Mouse (Mus musculus) limb, embryonic 12.5 days (tissue): ENCODE data around the gene Aldh1a3. TPM values are rescaled to one million over a fixed set of nuclear protein-coding genes. Genes with fewer than 3 reads are reported as not detected.

Experiments
- ATAC-seq: fragments of 200-750 bp; cut with Nextera tagmentation; 2 replicates; pipeline ENCODE4 v1.8.0; 2017; ENCODE audit warnings: low read depth, moderate TSS enrichment; ENCODE audit not compliant: insufficient number of reproducible peaks, insufficient read depth, low FRiP score, low TSS enrichment
- H3K27ac ChIP-seq: fragments of 300-500 bp; sonication (generic); 2 replicates; pipeline ENCODE4 v1.5.1; 2016; ENCODE audit warnings: mild to moderate bottlenecking, moderate library complexity
- H3K27me3 ChIP-seq: fragments of 300-500 bp; sonication (generic); 2 replicates; pipeline ENCODE4 v1.6.1; 2016; ENCODE audit warnings: mild to moderate bottlenecking, moderate library complexity
- H3K36me3 ChIP-seq: fragments of 300-500 bp; sonication (generic); 2 replicates; pipeline ENCODE4 v1.6.1; 2016; ENCODE audit warnings: mild to moderate bottlenecking, moderate library complexity
- H3K4me1 ChIP-seq: fragments of 300-500 bp; sonication (generic); replicated peaks from 2 replicates; pipeline ENCODE4 v1.6.1; 2016
- H3K4me2 ChIP-seq: fragments of 300-500 bp; sonication (generic); 2 replicates; pipeline ENCODE4 v1.6.1; 2016; ENCODE audit warnings: mild to moderate bottlenecking, moderate library complexity
- H3K4me3 ChIP-seq: fragments of 300-500 bp; sonication (generic); replicated peaks from 2 replicates; pipeline ENCODE4 v1.5.1; 2016; ENCODE audit warnings: mild to moderate bottlenecking
- H3K9ac ChIP-seq: fragments of 300-500 bp; sonication (generic); replicated peaks from 2 replicates; pipeline ENCODE4 v1.6.1; 2016; ENCODE audit warnings: mild to moderate bottlenecking, moderate library complexity
- H3K9me3 ChIP-seq: fragments of 300-500 bp; sonication (generic); 2 replicates; pipeline ENCODE4 v1.6.1; 2016; ENCODE audit warnings: mild to moderate bottlenecking, moderate library complexity
- WGBS: fragments of 180-500 bp; shearing (Covaris S2); methylation state at CpG from one replicate; pipeline ENCODE4 v1.1.7; 2016; 5-methylcytosine and 5-hydroxymethylcytosine counted together
- microRNA-seq: library from miRNA; unstranded; fragments of <30 nt; microRNA quantifications from one replicate; pipeline ENCODE4, GENCODE M21; 2017
- polyA plus RNA-seq: library from polyadenylated mRNA; unstranded; fragments of >200 nt; fragmentation: Nextera tagmentation; extraction: Ambion mirVana; gene quantifications from 2 replicates; pipeline ENCODE4 v1.2.1, GENCODE M21; 2016

Gene Aldh1a3
- polyA plus RNA-seq, 1 experiment from 2014 or later: 6.8 TPM

DNA sequence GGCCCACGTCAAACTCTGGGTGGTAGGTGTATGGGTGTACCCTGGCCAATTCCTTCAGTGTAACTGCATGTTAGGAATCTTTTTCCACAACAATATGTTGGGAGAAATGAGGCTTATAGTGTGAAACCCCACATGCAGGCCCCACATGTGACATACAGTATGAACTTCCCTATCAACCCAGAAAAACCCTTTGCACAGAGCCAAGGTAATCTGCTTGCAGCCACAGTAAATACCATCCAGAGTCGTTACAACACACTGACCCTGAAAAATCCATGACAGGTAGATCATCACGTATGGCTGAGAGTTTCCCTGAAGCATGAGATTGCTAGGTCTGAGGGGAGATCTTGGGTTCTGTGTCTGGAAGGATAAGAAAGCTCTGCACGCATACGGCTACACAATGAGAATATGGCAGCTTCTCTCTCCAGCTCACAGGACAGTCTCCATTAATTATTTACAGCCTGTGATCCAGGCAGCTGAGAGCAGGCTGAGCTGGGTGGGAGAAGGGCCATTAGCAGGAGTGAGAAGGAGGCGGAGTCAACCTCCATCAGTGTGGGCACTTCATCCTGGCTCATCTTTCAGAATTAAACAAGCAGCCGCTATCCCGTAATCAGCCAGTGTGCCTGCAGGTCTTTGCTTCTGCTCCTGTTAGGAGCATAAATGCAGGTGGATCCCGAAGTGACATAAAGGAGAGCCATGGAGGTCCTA is 80.2 kb downstream of the Aldh1a3 start:
- Histone ChIP-seq H3K27ac (no peak overlapping the region), H3K27me3 (no peaks in the 10 kb centered on the region), H3K4me1 (peaks cover 9% of the 10 kb centered on the region; the same call in 1 of the 2 replicates), H3K9ac (no peak overlapping the region), H3K4me2 (no peak overlapping the region), H3K36me3 (no peaks in the 10 kb centered on the region), H3K9me3 (no peaks in the 10 kb centered on the region), H3K4me3 (no peak overlapping the region)
- no peak for ATAC-seq
- WGBS: 40% methylated on average over 9 of the region's 9 CpGs

DNA sequence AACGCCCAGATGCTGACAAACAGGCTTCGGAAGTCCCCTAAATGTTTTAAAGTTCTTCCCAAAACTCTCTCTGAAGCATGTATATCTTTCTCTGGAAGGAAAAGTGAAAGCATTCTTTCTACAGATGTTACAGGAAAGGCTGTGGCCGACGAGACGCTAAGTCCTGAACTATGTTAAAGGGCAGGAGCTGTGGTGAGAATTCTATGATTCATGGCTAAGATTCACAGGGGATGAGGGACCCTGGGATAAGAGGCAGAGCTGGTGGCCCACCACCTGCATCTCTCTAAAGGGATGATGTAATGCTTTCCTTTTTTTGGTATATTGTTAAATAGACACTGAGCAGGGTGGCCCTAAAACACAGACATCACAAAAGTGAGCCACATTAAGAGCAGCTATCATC is 84.0 kb downstream of the Aldh1a3 start:
- no peak overlapping the region for H3K9ac ChIP-seq

DNA sequence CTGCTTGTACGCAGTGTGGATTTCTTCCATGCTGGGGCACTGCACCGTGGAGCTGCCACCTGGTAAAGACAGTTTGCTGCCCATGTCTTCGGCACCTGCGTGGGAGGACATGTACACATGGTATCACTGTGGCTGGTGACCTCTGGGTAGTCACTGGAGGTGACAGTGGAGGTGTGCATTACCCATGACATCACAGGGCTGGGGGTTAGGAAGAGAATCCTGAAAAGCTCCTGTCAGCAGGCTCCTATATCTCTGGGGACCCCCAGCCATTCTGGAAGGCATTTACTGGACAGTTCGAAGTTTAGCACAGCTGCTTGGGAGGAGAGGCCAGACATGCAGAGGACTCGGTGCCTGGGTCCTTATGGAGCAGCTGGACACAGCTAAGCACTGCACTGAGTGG is 84.5 kb downstream of the Aldh1a3 start:
- 74% methylated on average over 6 of the region's 6 CpGs for WGBS
- Histone ChIP-seq H3K9me3 (no peaks in the 10 kb centered on the region), H3K36me3 (no peaks in the 10 kb centered on the region), H3K27ac (no peak overlapping the region), H3K4me3 (no peak overlapping the region), H3K9ac (no peak overlapping the region), H3K4me1 (peaks cover 15% of the 10 kb centered on the region), H3K27me3 (no peaks in the 10 kb centered on the region), H3K4me2 (no peak overlapping the region)
- no peak for ATAC-seq

More for the DNA sequence above, 84.0 kb downstream of the Aldh1a3 start:
- H3K4me3 ChIP-seq: no peak overlapping the region
- 74% methylated on average over 5 of the region's 5 CpGs for WGBS
- H3K4me1 ChIP-seq: peaks cover 15% of the 10 kb centered on the region
- H3K27ac ChIP-seq: no peak overlapping the region
- no peaks in the 10 kb centered on the region for H3K27me3 ChIP-seq
- H3K9me3 ChIP-seq: no peaks in the 10 kb centered on the region
- H3K36me3 ChIP-seq: no peaks in the 10 kb centered on the region
- no peak overlapping the region for H3K4me2 ChIP-seq
- ATAC-seq: no peak

- Histone ChIP-seq H3K4me2 (no peak overlapping the region), H3K9ac (no peak overlapping the region), H3K27me3 (no peaks in the 10 kb centered on the region), H3K36me3 (no peaks in the 10 kb centered on the region), H3K9me3 (no peaks in the 10 kb centered on the region), H3K4me1 (peaks cover 13% of the 10 kb centered on the region), H3K27ac (no peak overlapping the region), H3K4me3 (no peak overlapping the region)
- 45% methylated on average over 4 of the region's 4 CpGs for WGBS
- no peak for ATAC-seq
Observed at GRCm38 (mm10) chr7:66342323-66342722, 85.0 kb downstream of the Aldh1a3 start.

Small RNA genes lying within 50 kb of the gene (microRNA-seq; reads per million reads assigned to microRNA genes)
- not detected for gene Mir7057

Other genes starting within 250 kb of the Aldh1a3 start
- not detected in 2 replicates for gene Gm10974, start 61.6 kb downstream of the Aldh1a3 start, polyA plus RNA-seq
- gene Lrrk1, start 39.2 kb downstream of the Aldh1a3 start, polyA plus RNA-seq: 14.2 and 14.3 TPM in 2 replicates